In genomic region chr17:31672279-31672678, GRCm38 (mm10) we compare ENCODE assay signal across 22 mouse cellular contexts. TPM values are rescaled to one million over a fixed set of nuclear protein-coding genes. Genes with fewer than 3 reads are reported as not detected.
"Had no signal": no experiment of that assay in that cellular context is flagged by ENCODE, and none has a peak within 500 bp of the region (broad histone marks: within the 10 kb centered on the region; RNA-seq: fewer than 3 reads in every experiment).

No protein-coding gene starts in this region.

- H3K4me1 ChIP-seq: lung, embryonic 15.5 days; megakaryocyte, embryonic 14.5 days; midbrain, embryonic 15.5 days; stomach, embryonic 15.5 days had no signal

- H3K4me3 ChIP-seq: lung, embryonic 15.5 days; megakaryocyte, embryonic 14.5 days; midbrain, embryonic 13.5 days; midbrain, embryonic 15.5 days; neural tube, embryonic 12.5 days; stomach, embryonic 15.5 days had no signal

- DNase-seq: lung, adult 2 months; lung, postnatal 14 days; lung, postnatal 36 days; right cerebral cortex, postnatal 14 days; thymus, adult 2 months; thymus, postnatal 25 days; thymus, postnatal 4 days had no signal

- H3K9ac ChIP-seq: lung, embryonic 15.5 days; midbrain, embryonic 13.5 days; midbrain, embryonic 15.5 days; neural tube, embryonic 12.5 days; stomach, embryonic 15.5 days had no signal

- H3K4me2 ChIP-seq: lung, embryonic 15.5 days; midbrain, embryonic 11.5 days; midbrain, embryonic 13.5 days; midbrain, embryonic 15.5 days; neural tube, embryonic 12.5 days; stomach, embryonic 15.5 days had no signal

- H3K27me3 ChIP-seq: lung, embryonic 15.5 days; midbrain, embryonic 13.5 days; midbrain, embryonic 15.5 days; neural tube, embryonic 12.5 days; stomach, embryonic 15.5 days had no signal

- H3K36me3 ChIP-seq: lung, embryonic 15.5 days; midbrain, embryonic 13.5 days; midbrain, embryonic 15.5 days; neural tube, embryonic 12.5 days; stomach, embryonic 15.5 days had no signal

- H3K9me3 ChIP-seq: lung, embryonic 15.5 days; megakaryocyte, embryonic 14.5 days; midbrain, embryonic 13.5 days; midbrain, embryonic 15.5 days; neural tube, embryonic 12.5 days; stomach, embryonic 15.5 days had no signal

- ATAC-seq: lung, postnatal 0 days; midbrain, embryonic 13.5 days; midbrain, embryonic 15.5 days had no signal

- H3K27ac ChIP-seq: lung, embryonic 15.5 days; macrophage; midbrain, embryonic 13.5 days; midbrain, embryonic 15.5 days; neural tube, embryonic 12.5 days; stomach, embryonic 15.5 days; stomach, postnatal 0 days had no signal

RNA-seq across cellular contexts. Expression of gene Cryaa, which starts 5.3 kb away (rescaled TPM):
- total RNA-seq: megakaryocyte progenitor cell, adult 5-6 weeks; monocyte, adult 5-6 weeks had no signal
- polyA plus RNA-seq: lung, embryonic 15.5 days; macrophage; midbrain, embryonic 11.5 days; midbrain, embryonic 13.5 days; neural tube, embryonic 12.5 days; testis, adult 2 months; urinary bladder, adult 2 months had no signal

RNA-seq across cellular contexts. Expression of gene Cbs, which starts 35.2 kb away (rescaled TPM):
- total RNA-seq: megakaryocyte progenitor cell, adult 5-6 weeks; monocyte, adult 5-6 weeks; neutrophil, adult 5-6 weeks had no signal
- polyA plus RNA-seq: macrophage had no signal
